Mouse (Mus musculus): Measurements from ENCODE around the gene 9230110F15Rik.

DNA sequence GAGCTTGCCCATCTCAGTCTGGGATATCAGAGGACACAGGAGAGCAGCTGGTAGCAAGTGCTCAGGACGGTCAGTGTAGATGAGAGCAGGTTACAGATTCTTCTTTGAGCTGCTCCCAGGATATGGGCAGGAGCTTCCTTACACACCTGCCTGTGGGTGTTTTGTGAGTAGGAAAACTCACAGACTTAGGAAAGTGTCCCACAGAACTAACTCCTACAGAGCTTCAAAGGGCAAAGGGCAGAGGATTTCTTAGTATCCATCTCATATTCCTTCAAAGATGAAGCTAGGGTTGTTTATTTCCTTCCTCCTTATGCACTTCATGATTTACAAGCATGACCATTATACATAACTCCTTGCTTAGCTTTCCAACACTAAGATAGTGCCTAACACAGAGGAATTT is at the start of gene 9230110F15Rik:
- TF ChIP-seq POLR2A (IDR thresholded peaks at IDR 0.05; ENCODE audit: insufficient read depth, low read depth, low read length) (no peak), CTCF (IDR thresholded peaks at IDR 0.05) (no peak)

Measured in heart, adult 2 months (tissue).